In the genomic region with DNA sequence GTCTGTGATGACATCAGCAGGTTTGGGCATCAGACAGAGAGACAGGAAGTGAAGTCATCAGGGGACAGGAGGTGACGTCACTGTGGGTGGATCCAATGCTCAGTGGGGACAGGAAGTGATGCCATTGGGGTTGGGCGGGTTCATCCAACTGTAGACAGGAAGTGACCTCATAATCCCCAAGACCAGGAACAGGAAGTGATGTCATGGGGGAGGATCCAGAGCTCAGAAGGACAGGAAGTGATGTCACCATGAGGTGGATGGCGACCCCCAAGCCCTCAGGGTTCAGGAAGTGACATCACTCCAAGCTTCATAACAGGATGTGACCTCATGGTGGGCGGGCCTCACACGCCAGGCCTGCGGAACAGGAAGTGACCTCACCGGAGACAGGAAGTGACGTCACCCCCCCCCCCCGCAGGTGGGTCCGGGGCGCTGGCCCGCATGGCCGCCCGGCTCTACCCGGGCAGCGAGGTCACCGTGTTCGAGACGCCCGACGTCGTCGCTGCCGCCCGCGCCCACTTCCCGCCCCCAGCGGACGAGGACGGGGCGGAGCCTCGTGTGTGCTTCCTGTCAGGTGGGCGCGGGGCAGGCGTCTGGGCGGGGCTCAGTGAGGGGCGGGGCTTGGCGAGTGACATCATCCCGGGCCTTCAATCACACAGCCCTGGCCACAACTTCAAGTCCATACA, we compare ENCODE assay signal across 9 mouse cellular contexts. TPM values are rescaled to one million over a fixed set of nuclear protein-coding genes. Genes with fewer than 3 reads are reported as not detected.
DNase-seq lines count a peak whose midpoint lies in the region; ATAC-seq and TF ChIP-seq lines count a peak whose summit lies in the region.
"Had no signal": no experiment of that assay in that cellular context is flagged by ENCODE, and none has a peak within 500 bp of the region (broad histone marks: within the 10 kb centered on the region; RNA-seq: fewer than 3 reads in every experiment).

No protein-coding gene starts in this region.

- no peak overlapping the region for H3K27ac ChIP-seq in liver, embryonic 11.5 days (ENCODE audit: low read depth, low read length)
- no peak overlapping the region for H3K27ac ChIP-seq in hindbrain, embryonic 14.5 days
- H3K27ac ChIP-seq: stomach, embryonic 15.5 days had no signal

- H3K9me3 ChIP-seq in liver, embryonic 11.5 days (ENCODE audit: control insufficient read depth, low read length), result peaks cover 49% of the 10 kb centered on the region
- H3K9me3 ChIP-seq in G1E (replicated peaks), result peaks cover 54% of the 10 kb centered on the region
- H3K9me3 ChIP-seq in hindbrain, embryonic 14.5 days (ENCODE audit: control insufficient read depth, low read length), result peaks cover 49% of the 10 kb centered on the region

- no peaks in the 10 kb centered on the region for H3K27me3 ChIP-seq in liver, embryonic 11.5 days (replicated peaks; ENCODE audit: control insufficient read depth, insufficient read depth, low read length)
- H3K27me3 ChIP-seq in G1E (ENCODE audit: insufficient read depth, low read length), result no peaks in the 10 kb centered on the region
- H3K27me3 ChIP-seq in hindbrain, embryonic 14.5 days (ENCODE audit: control insufficient read depth, insufficient read depth, low read length), result no peaks in the 10 kb centered on the region
- H3K27me3 ChIP-seq: stomach, embryonic 15.5 days had no signal

- 0 out of 2 replicates have a peak, but pooled peaks have one; percentile 13 for ATAC-seq in liver, embryonic 11.5 days (replicated peaks; ENCODE audit: low FRiP score)
- ATAC-seq in G1E (ENCODE audit: extremely low read depth, insufficient number of reproducible peaks, low FRiP score, poor library complexity, severe bottlenecking), result no peak; the same call in 1 of the 2 replicates
- peak; percentile 21 for ATAC-seq in hindbrain, embryonic 14.5 days (ENCODE audit: low FRiP score)

- no peak overlapping the region for H3K4me3 ChIP-seq in liver, embryonic 11.5 days (ENCODE audit: low read depth, low read length)
- peak overlapping the region; percentile 42; the same call in 1 of the 2 replicates for H3K4me3 ChIP-seq in G1E (ENCODE audit: low read depth, low read length)
- no peak overlapping the region for H3K4me3 ChIP-seq in hindbrain, embryonic 14.5 days (replicated peaks; ENCODE audit: low read length)
- H3K4me3 ChIP-seq: stomach, embryonic 15.5 days had no signal

- peaks cover 20% of the 10 kb centered on the region for H3K36me3 ChIP-seq in liver, embryonic 11.5 days (ENCODE audit: control insufficient read depth, insufficient read depth, low read length)
- peaks cover 21% of the 10 kb centered on the region for H3K36me3 ChIP-seq in G1E (replicated peaks)
- no peaks in the 10 kb centered on the region for H3K36me3 ChIP-seq in hindbrain, embryonic 14.5 days (replicated peaks; ENCODE audit: control insufficient read depth, insufficient read depth)

- DNase-seq in liver, embryonic 11.5 days (ENCODE audit: low spot score), result no peak
- DNase-seq in liver (no peak), G1E (ENCODE audit: low spot score) (no peak)
- peak; percentile 23 for DNase-seq in hindbrain, embryonic 14.5 days (ENCODE audit: low spot score)
- DNase-seq in naive thymus-derived CD4-positive, alpha-beta T cell, adult 2 months (ENCODE audit: low read depth), result peak; percentile 79
- DNase-seq in ovary, postnatal 36 days (ENCODE audit: low spot score), result no peak
- no peak for DNase-seq in left cerebral cortex, postnatal 4 days

- no peaks in the 10 kb centered on the region for H3K4me1 ChIP-seq in liver, embryonic 11.5 days (replicated peaks; ENCODE audit: control insufficient read depth, insufficient read depth, low read length)
- H3K4me1 ChIP-seq in G1E (ENCODE audit: insufficient read depth, low read depth, low read length), result no peaks in the 10 kb centered on the region
- no peaks in the 10 kb centered on the region for H3K4me1 ChIP-seq in hindbrain, embryonic 14.5 days (replicated peaks; ENCODE audit: control insufficient read depth, insufficient read depth, low read length)
- H3K4me1 ChIP-seq: stomach, embryonic 15.5 days had no signal

- intact Hi-C loops in left cerebral cortex, postnatal 4 days (cut with DNase I), result no loop called here

- H3K9ac ChIP-seq in liver, embryonic 11.5 days (ENCODE audit: low read depth, low read length), result no peak overlapping the region
- H3K9ac ChIP-seq in hindbrain, embryonic 14.5 days, result no peak overlapping the region
- H3K9ac ChIP-seq: stomach, embryonic 15.5 days had no signal

- 93% methylated on average over 33 of the region's 39 CpGs for WGBS in liver, embryonic 11.5 days
- WGBS in hindbrain, embryonic 14.5 days, result 97% methylated on average over 36 of the region's 39 CpGs

- no peak overlapping the region for H3K4me2 ChIP-seq in liver, embryonic 11.5 days
- no peak overlapping the region for H3K4me2 ChIP-seq in hindbrain, embryonic 14.5 days (replicated peaks)
- H3K4me2 ChIP-seq: stomach, embryonic 15.5 days had no signal

- no peak for TF ChIP-seq CTCF in G1E (IDR thresholded peaks at IDR 0.05; ENCODE audit: low read depth, low read length)

RNA-seq across cellular contexts. Expression of a gene that starts 3.6 kb away (rescaled TPM):
- not detected in 2 replicates for polyA plus RNA-seq in liver, embryonic 11.5 days (2014; fragmentation: Nextera tagmentation; extraction: Ambion mirVana)
- total RNA-seq in G1E (2014; fragmentation: Nextera tagmentation) (not detected in 2 replicates), G1E (2017) (not detected in 2 replicates)
- polyA plus RNA-seq in G1E (2012), result 0.08 and 0.12 TPM in 2 replicates
- polyA plus RNA-seq in hindbrain, embryonic 14.5 days (2014; fragmentation: Nextera tagmentation; extraction: Ambion mirVana), result not detected in 2 replicates
- total RNA-seq in left cerebral cortex, postnatal 4 days (2021), result not detected
- polyA plus RNA-seq: embryonic facial prominence, embryonic 14.5 days; stomach, embryonic 15.5 days had no signal

Comparison
In these comparisons a context has a peak if more than half of its experiments do, and no peak if none do; other contexts are left out.
1. DNase-seq: peak in hindbrain, embryonic 14.5 days (single experiment) and naive thymus-derived CD4-positive, alpha-beta T cell, adult 2 months (single experiment); none in liver, embryonic 11.5 days (single experiment), liver (single experiment), G1E (single experiment), ovary, postnatal 36 days (single experiment) and left cerebral cortex, postnatal 4 days (single experiment).